10 mouse cellular contexts compared by ENCODE assay signal in genomic region chr11:61526872-61527271, GRCm38 (mm10). TPM values are rescaled to one million over a fixed set of nuclear protein-coding genes. Genes with fewer than 3 reads are reported as not detected.
DNase-seq lines count a peak whose midpoint lies in the region; ATAC-seq and TF ChIP-seq lines count a peak whose summit lies in the region.
"Had no signal": no experiment of that assay in that cellular context is flagged by ENCODE, and none has a peak within 500 bp of the region (broad histone marks: within the 10 kb centered on the region; RNA-seq: fewer than 3 reads in every experiment).

No protein-coding gene starts in this region.

- no peak overlapping the region for H3K4me2 ChIP-seq in kidney, embryonic 14.5 days (replicated peaks; ENCODE audit: low read depth, low read length)
- H3K4me2 ChIP-seq: embryonic facial prominence, embryonic 15.5 days; heart, embryonic 13.5 days; limb, embryonic 13.5 days had no signal

- DNase-seq in kidney, adult 2 months: peak; percentile 20
- DNase-seq in 3T3-L1 (ENCODE audit: low read depth, low spot score) (peak; percentile 69), NIH3T3 (ENCODE audit: low read depth) (peak; percentile 68)
- peak; percentile 92 for DNase-seq in cerebellum, adult 9-10 months
- DNase-seq in thymus, postnatal 36 days: no peak
- no peak for DNase-seq in retina, embryonic 14.5 days (ENCODE audit: low spot score)

- 96% methylated on average over 1 of the region's 1 CpGs for WGBS in kidney, adult 2 months
- WGBS in kidney, embryonic 14.5 days: 90% methylated on average over 1 of the region's 1 CpGs

- no peak overlapping the region for H3K9ac ChIP-seq in kidney, embryonic 14.5 days (ENCODE audit: low read depth, low read length)
- H3K9ac ChIP-seq: embryonic facial prominence, embryonic 15.5 days; heart, embryonic 13.5 days; limb, embryonic 13.5 days had no signal

- no peak for TF ChIP-seq CTCF in kidney, adult 2 months (conservative IDR thresholded peaks at IDR 0.05; ENCODE audit: insufficient read depth, insufficient read length, low read depth, low read length)

- no peak for ATAC-seq in kidney, embryonic 14.5 days (ENCODE audit: low FRiP score, low TSS enrichment)

- no peak for TF ChIP-seq POLR2A in kidney, adult 2 months (IDR thresholded peaks at IDR 0.05; ENCODE audit: low read depth, low read length)

- no peaks in the 10 kb centered on the region for H3K36me3 ChIP-seq in kidney, adult 2 months (ENCODE audit: control insufficient read depth, insufficient read depth, low read length)
- H3K36me3 ChIP-seq in kidney, embryonic 14.5 days (ENCODE audit: control insufficient read depth, insufficient read depth, low read length): peaks cover 19% of the 10 kb centered on the region

- H3K27me3 ChIP-seq in kidney, adult 2 months (replicated peaks; ENCODE audit: control insufficient read depth, insufficient read depth, low read length): no peaks in the 10 kb centered on the region
- H3K27me3 ChIP-seq in kidney, embryonic 14.5 days (ENCODE audit: control insufficient read depth, insufficient read depth, low read length): no peaks in the 10 kb centered on the region
- H3K27me3 ChIP-seq: embryonic facial prominence, embryonic 15.5 days; heart, embryonic 13.5 days; limb, embryonic 13.5 days had no signal

- peaks cover 15% of the 10 kb centered on the region; the same call in 1 of the 2 replicates for H3K4me1 ChIP-seq in kidney, adult 2 months (ENCODE audit: control insufficient read depth, insufficient read depth, low read length)
- no peaks in the 10 kb centered on the region; the same call in 1 of the 2 replicates for H3K4me1 ChIP-seq in kidney, embryonic 14.5 days (ENCODE audit: control insufficient read depth, insufficient read depth, low read length)
- H3K4me1 ChIP-seq: embryonic facial prominence, embryonic 15.5 days had no signal

- H3K9me3 ChIP-seq in kidney, embryonic 14.5 days (ENCODE audit: control insufficient read depth, low read length): no peaks in the 10 kb centered on the region
- H3K9me3 ChIP-seq: embryonic facial prominence, embryonic 15.5 days; heart, embryonic 13.5 days; limb, embryonic 13.5 days had no signal

- no peak overlapping the region for H3K4me3 ChIP-seq in kidney, adult 2 months (ENCODE audit: insufficient read depth, low read depth, low read length)
- H3K4me3 ChIP-seq in kidney, embryonic 14.5 days (ENCODE audit: low read length): no peak overlapping the region
- H3K4me3 ChIP-seq: embryonic facial prominence, embryonic 15.5 days; heart, embryonic 13.5 days; limb, embryonic 13.5 days had no signal

- no peak overlapping the region for H3K27ac ChIP-seq in kidney, adult 2 months (ENCODE audit: insufficient read depth, low read depth, low read length)
- H3K27ac ChIP-seq in kidney, embryonic 14.5 days (ENCODE audit: low read depth, low read length): no peak overlapping the region
- H3K27ac ChIP-seq: embryonic facial prominence, embryonic 15.5 days; heart, embryonic 13.5 days; limb, embryonic 13.5 days had no signal

RNA-seq across cellular contexts. Expression of gene B9d1, which starts 21.9 kb away (rescaled TPM):
- 42.7 and 43.3 TPM in 2 replicates for polyA plus RNA-seq in kidney, adult 2 months (2012; rRNA removed)
- polyA plus RNA-seq in kidney, embryonic 14.5 days (2014; fragmentation: Nextera tagmentation; extraction: Ambion mirVana): 49.2 and 56.4 TPM in 2 replicates

RNA-seq across cellular contexts. Expression of gene Mapk7, which starts 32.7 kb away (rescaled TPM):
- polyA plus RNA-seq in kidney, adult 2 months (2012; rRNA removed): 13.8 and 15.4 TPM in 2 replicates
- 34.2 and 53.4 TPM in 2 replicates for polyA plus RNA-seq in kidney, embryonic 14.5 days (2014; fragmentation: Nextera tagmentation; extraction: Ambion mirVana)

RNA-seq across cellular contexts. Expression of gene Mfap4, which starts 41.6 kb away (rescaled TPM):
- polyA plus RNA-seq in kidney, adult 2 months (2012; rRNA removed): 12.0 and 21.3 TPM in 2 replicates
- polyA plus RNA-seq in kidney, embryonic 14.5 days (2014; fragmentation: Nextera tagmentation; extraction: Ambion mirVana): 115 and 163 TPM in 2 replicates

RNA-seq across cellular contexts. Expression of gene Epn2, which starts 52.6 kb away (rescaled TPM):
- polyA plus RNA-seq in kidney, adult 2 months (2012; rRNA removed): 23.1 and 25.7 TPM in 2 replicates
- 20.0 and 31.3 TPM in 2 replicates for polyA plus RNA-seq in kidney, embryonic 14.5 days (2014; fragmentation: Nextera tagmentation; extraction: Ambion mirVana)

Comparison
In these comparisons a context has a peak if more than half of its experiments do, and no peak if none do; other contexts are left out.
1. DNase-seq: peak in kidney, adult 2 months (single experiment), 3T3-L1 (single experiment), NIH3T3 (single experiment) and cerebellum, adult 9-10 months (single experiment); none in thymus, postnatal 36 days (0 of 2) and retina, embryonic 14.5 days (single experiment).